Mouse (Mus musculus) lung, adult 2 months (tissue): ENCODE measurements around the gene 6330409D20Rik. TPM values are rescaled to one million over a fixed set of nuclear protein-coding genes. Genes with fewer than 3 reads are reported as not detected.
A peak's percentile ranks its signal among the peaks of the same experiment; 100 is the strongest.

Experiments used
- DNase-seq: peaks from one replicate; pipeline ENCODE4 v3.0.0; 2022
- H3K4me1 ChIP-seq: fragments of 200-500 bp; 2 replicates; pipeline ENCODE4 v1.6.1; 2011; ENCODE audit warnings: low read length; ENCODE audit not compliant: control insufficient read depth, insufficient read depth
- H3K4me3 ChIP-seq: fragments of 200-500 bp; replicated peaks from 2 replicates; pipeline ENCODE3; 2011; ENCODE audit warnings: low read depth, mild to moderate bottlenecking, control low read depth, low read length; ENCODE audit errors: extremely low read depth
- CTCF ChIP-seq: fragments of 200-500 bp; IDR thresholded peaks from 2 replicates; pipeline ENCODE4 v1.5.1; 2011; ENCODE audit warnings: mild to moderate bottlenecking, low read length, control low read depth; ENCODE audit not compliant: insufficient read depth
- POLR2A ChIP-seq: fragments of 200-500 bp; IDR thresholded peaks from 2 replicates; pipeline ENCODE4 v1.6.1; 2011; ENCODE audit warnings: low read depth, mild to moderate bottlenecking, control low read depth, low read length, borderline replicate concordance; ENCODE audit errors: extremely low read depth
- WGBS: fragments of 180-500 bp; shearing (Covaris S2); methylation state at CpG from one replicate; pipeline ENCODE4 v1.1.7; 2018; 5-methylcytosine and 5-hydroxymethylcytosine counted together
- polyA plus RNA-seq: library from polyadenylated mRNA; depleted of rRNA; stranded (reverse); fragments of >200 nt; gene quantifications from 2 replicates; pipeline ENCODE4 v1.2.3, GENCODE M21; 2012

Gene 6330409D20Rik
- polyA plus RNA-seq, 1 experiment, result 0.18 TPM

DNA sequence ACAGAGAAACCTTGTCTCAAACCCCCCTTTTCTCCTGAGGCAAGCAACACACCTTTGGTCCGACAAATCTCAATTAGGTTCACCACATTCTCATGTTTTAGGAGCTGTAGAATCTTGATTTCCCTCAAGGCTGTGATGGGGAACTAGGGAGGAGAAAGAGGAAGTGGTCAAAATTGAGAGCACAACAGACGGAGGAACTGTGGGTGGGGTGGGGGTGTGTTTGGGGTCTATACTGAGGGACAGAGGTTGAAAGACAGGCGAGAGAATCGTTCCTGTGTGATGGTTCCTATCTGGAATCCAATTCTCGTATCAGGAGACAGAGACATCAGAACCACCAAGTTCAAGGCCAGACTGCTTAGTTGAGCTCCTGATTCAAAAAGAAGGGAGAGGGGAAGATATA is 30.4 kb downstream of the 6330409D20Rik start:
- WGBS, result 68% methylated on average over 5 of the region's 5 CpGs
- DNase-seq, result no peak
- no peak for TF ChIP-seq POLR2A
- no peak for TF ChIP-seq CTCF
- Histone ChIP-seq H3K4me3 (no peak overlapping the region), H3K4me1 (peaks cover 26% of the 10 kb centered on the region)

DNA sequence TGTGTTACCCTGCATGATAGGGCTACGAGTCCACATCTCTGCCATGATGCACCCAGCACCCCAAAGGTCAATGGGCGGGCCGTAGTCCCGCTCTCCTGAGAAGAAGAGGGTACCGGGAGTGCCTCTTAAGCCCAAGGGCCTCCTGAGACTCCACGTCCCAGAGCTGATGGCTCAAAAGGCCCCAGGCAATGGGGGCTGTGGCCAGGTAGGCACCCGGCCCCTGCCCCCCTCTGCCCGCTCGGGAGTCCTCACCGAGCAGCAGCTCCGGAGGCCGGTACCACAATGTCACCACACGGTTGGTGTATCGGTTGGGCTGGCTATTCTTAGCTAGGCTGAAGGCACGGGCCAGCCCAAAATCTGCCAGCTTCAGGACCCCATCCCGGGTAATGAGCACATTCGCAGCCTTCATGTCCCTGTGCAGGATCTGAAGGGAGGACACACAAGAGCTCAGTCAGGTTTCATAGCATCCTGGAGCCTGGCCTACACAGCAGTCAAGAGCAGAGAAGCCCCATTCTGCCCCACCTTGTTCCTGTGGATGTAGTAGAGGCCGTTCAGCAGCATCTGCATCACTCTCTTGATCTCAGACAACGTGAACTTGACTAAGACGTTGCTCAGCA is 31.2 kb downstream of the 6330409D20Rik start:
- TF ChIP-seq POLR2A, result no peak
- TF ChIP-seq CTCF, result no peak
- WGBS, result 86% methylated on average over 20 of the region's 20 CpGs
- H3K4me3 ChIP-seq, result no peak overlapping the region
- no peak for DNase-seq
- H3K4me1 ChIP-seq, result peaks cover 18% of the 10 kb centered on the region

DNA sequence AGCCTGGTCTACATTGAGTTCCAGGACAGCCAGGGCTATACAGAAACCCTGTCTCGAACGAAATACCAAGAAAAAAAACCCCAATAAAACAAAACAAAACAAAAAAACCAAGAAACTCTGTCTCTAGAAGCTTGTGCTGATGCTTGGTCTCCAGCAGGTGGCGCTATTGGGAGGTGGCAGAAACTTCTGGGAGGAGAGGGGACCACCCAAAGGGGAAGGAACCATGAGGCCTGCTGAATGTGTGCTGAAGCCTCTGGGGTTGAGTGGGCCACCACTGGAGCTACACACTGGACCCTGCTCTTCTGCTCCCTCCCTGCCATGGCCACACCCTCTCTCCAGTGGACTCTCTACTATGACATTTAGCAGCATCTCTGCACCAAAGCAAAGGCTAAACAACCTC is 32.2 kb downstream of the 6330409D20Rik start:
- Histone ChIP-seq H3K4me1 (peaks cover 8% of the 10 kb centered on the region), H3K4me3 (no peak overlapping the region)
- 21% methylated on average over 3 of the region's 3 CpGs for WGBS
- peak; percentile 61 for DNase-seq
- TF ChIP-seq POLR2A, result no peak
- TF ChIP-seq CTCF, result peak; percentile 79

DNA sequence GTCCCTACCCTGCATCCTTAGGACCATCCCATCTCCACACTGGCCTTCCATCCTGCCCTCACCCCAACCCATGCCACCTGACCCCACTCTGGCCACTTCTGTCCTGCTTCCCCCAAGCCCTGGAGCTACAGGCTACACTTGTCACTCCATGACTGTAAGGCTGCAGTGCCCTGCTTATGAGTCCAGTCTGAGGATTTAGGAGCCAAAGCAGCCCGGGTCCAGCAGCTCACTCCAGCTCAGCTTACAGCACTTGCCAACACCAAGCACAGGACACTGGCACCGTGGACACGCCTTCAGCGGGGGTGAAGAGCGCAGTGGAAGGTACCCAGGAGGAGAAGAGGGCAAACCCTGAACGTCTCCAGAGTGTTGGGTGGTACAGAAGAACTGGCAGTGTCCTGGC is 33.8 kb downstream of the 6330409D20Rik start:
- DNase-seq, result no peak
- WGBS, result 85% methylated on average over 6 of the region's 6 CpGs
- H3K4me1 ChIP-seq, result peaks cover 8% of the 10 kb centered on the region
- TF ChIP-seq CTCF (no peak), POLR2A (no peak)
- H3K4me3 ChIP-seq, result no peak overlapping the region

DNA sequence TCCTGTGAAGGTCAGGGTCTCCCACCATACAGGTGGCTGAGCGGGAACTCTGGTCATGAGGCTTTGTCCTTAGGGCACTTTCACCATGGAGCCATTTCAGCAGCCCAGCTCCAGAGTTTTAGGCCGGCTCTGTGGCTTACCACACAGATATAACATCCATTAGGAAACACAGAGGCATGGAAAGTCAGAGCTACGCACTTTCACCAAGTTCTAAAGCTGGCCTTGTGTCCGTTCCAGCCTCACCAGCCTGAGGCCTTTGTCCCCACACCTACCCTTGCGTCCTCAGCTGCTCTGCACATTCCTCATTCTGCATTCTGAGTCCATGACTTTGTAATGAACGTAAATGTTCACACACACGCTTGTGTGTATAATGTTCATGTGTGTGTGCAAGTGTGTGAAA is 35.8 kb downstream of the 6330409D20Rik start:
- 88% methylated on average over 7 of the region's 7 CpGs for WGBS
- TF ChIP-seq CTCF (no peak), POLR2A (no peak)
- Histone ChIP-seq H3K4me1 (no peaks in the 10 kb centered on the region), H3K4me3 (no peak overlapping the region)
- DNase-seq, result no peak

DNA sequence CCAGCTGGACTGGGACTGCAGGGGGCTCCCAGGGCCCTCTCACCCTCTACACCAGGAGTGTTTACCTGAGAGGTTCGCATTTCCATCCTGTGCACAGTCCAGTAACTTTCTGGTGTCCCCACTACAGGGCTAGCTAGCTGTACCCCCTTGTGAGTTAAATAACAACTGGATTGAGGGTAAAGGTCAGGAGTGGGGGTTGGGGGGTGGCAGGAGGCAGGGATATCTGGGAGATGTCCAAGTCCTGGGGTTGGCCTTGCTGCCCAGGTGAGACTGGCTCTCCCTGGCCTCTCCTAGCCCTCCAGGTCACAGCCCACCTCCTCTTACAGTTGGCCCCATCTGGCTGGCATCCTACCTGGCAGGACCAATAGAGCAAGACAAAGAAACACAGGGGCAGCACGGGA is 36.8 kb downstream of the 6330409D20Rik start, which contains the start of gene Fpgs:
Gene Fpgs (minus strand): TSS at position 125 of the 401 bp plus-strand sequence.
- WGBS, result 64% methylated on average over 2 of the region's 2 CpGs
- DNase-seq, result no peak
- Histone ChIP-seq H3K4me3 (no peak within 1 kb of the TSS), H3K4me1 (no peaks in the 10 kb centered on the region)
- no peak for TF ChIP-seq POLR2A
- no peak for TF ChIP-seq CTCF

DNA sequence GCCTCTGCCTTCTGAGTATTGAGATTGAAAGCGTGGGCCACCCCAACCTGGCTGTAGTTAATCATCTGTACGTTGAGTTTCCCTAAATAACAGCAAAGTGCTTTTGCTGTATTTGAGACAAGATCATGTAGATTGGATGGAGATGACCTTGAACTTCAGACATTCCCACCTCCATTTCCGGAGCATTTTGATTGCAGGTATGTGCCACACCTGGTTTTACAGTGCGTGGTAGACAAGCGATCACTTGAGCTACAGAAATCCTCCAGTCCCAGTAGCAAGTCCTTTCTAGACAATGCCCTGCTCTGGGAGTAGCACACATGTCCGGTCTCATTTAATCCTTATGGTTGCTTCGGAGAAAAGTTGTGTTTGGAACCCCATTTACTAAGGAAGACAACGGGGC is 37.8 kb downstream of the 6330409D20Rik start:
- H3K4me3 ChIP-seq, result no peak overlapping the region
- 91% methylated on average over 8 of the region's 8 CpGs for WGBS
- TF ChIP-seq POLR2A, result no peak
- no peak for TF ChIP-seq CTCF
- no peak for DNase-seq
- H3K4me1 ChIP-seq, result no peaks in the 10 kb centered on the region

DNA sequence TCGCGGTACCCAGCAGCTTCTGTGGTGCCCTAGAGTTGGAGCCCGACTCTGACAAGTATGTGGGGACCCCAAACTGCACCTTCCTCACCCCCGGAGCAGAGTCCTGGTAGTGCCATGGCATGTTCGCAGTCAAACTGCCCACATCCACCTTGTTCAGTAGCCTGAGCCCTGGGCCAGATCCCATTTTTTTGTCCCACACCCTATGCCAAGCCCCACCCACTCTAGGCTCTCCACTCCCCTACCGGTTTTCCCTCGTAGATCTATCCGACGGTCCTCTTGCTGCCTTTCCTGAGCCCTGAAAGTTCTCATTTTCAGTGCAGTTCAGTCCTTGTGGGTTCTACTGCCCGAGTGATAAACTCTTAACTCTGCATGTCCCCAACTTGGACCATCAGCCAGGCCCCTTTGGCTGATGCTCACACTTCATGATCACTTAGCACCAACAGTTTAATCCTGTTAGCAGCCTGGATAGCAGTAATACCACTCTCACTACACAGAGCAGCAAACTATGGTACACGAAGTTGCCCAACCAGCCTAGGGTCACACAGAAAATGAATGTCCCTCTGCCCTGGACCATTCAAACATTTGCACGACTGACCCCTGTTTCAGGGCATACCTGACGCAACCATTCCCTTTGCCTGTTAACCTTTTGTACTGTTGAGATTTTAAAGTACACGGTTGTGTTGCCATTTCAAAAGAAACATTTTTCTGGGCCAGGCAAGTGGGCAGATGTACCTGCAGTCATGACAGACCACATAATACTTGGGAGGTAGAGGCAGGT is 39.7 kb downstream of the 6330409D20Rik start:
- no peaks in the 10 kb centered on the region for H3K4me1 ChIP-seq
- WGBS, result 74% methylated on average over 14 of the region's 14 CpGs
- DNase-seq, result no peak
- no peak overlapping the region for H3K4me3 ChIP-seq
- TF ChIP-seq CTCF (no peak), POLR2A (no peak)

DNA sequence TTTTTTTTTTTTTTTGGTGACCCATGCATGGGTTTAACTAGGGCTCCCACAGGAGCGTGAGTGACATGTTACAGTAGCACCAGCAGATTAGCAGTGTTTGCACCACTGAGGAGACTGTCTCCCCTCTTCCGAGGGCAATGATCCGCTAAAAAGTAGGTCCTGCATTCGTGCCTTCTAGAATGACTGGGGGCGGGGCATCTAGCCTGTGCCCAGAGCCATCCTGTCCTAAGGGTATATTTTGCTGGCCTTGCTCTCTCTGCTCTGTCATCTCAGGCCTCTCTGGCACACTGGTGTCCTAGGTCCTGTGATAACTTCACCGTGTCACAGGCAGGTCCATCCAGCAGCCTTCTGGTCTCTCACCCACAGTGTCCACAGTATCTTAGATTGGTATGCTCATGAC is 41.1 kb downstream of the 6330409D20Rik start:
- DNase-seq, result no peak
- no peak overlapping the region for H3K4me3 ChIP-seq
- 91% methylated on average over 6 of the region's 6 CpGs for WGBS
- TF ChIP-seq CTCF (no peak), POLR2A (no peak)
- H3K4me1 ChIP-seq, result no peaks in the 10 kb centered on the region

DNA sequence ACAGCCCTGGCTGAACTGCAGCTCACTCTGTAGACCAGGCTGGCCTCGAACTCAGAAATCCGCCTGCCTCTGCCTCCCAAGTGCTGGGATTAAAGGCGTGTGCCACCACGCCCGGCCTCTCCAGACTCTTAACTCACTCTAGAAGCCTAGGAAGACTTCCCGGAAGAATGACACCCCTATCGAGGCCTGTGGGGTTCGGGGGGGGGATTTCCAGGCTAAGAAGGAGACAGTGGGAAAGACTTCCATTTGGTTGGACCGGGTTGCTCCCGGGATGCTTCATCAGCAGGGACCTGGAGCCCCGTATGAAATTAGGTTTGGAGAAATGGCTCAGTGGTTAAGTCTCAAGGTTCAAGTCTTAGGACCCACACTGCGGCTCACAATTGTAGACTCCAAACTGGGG is 46.1 kb downstream of the 6330409D20Rik start:
- H3K4me1 ChIP-seq, result peaks cover 8% of the 10 kb centered on the region
- 74% methylated on average over 12 of the region's 12 CpGs for WGBS
- H3K4me3 ChIP-seq, result no peak overlapping the region
- DNase-seq, result no peak
- no peak for TF ChIP-seq CTCF
- no peak for TF ChIP-seq POLR2A
